Mouse (Mus musculus) megakaryocyte, embryonic 14.5 days (primary cell): ENCODE data around the gene Phf21a.

Source experiments
- FLI1 ChIP-seq: IDR thresholded peaks from 2 replicates; pipeline ENCODE4 v1.6.1; 2012; ENCODE audit warnings: low read length, inconsistent platforms, mixed read lengths
- GATA1 ChIP-seq: IDR thresholded peaks from 3 replicates; pipeline ENCODE4 v1.6.1; 2012; ENCODE audit warnings: mixed read lengths, low read length, inconsistent platforms, borderline replicate concordance

GRCm38 (mm10) chr2:92365568-92365967 lies 272.7 kb downstream of the Phf21a start:
- no peak for TF ChIP-seq GATA1
- no peak for TF ChIP-seq FLI1
